Mouse (Mus musculus): ENCODE data around the gene Canx. TPM values are rescaled to one million over a fixed set of nuclear protein-coding genes. Genes with fewer than 3 reads are reported as not detected.
A peak's percentile ranks its signal among the peaks of the same experiment; 100 is the strongest.
"Not testable (repeated sequence)": the region's sequence is repeated elsewhere in the genome, so short reads cannot be mapped to it uniquely, and the experiment has no call there.

The Canx gene
- total RNA-seq, 2 experiments from 2014 or later, result 377 to 394 TPM

DNA sequence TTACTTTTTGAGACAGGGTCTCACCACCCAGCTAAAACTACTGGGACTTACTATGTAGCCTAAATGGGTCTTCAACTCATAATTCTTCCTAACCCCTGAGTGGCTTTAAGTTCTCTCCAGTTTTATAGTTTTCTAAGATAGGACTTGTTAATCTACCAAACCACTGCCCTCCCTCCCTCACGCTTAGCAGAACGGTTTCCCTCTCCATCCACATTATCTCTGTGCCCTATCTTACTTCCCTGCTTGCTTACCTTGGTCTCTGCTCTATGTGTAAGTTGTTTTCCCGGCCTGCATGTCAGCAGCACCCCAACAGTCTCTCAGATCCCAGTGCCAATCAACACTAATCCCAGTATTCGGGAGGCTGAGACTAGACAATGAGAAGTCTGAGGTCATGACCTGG lies 11.4 kb upstream of the Canx start:
- intact Hi-C loops (cut with DNase I), result no loop called here
- no peak for DNase-seq

DNA sequence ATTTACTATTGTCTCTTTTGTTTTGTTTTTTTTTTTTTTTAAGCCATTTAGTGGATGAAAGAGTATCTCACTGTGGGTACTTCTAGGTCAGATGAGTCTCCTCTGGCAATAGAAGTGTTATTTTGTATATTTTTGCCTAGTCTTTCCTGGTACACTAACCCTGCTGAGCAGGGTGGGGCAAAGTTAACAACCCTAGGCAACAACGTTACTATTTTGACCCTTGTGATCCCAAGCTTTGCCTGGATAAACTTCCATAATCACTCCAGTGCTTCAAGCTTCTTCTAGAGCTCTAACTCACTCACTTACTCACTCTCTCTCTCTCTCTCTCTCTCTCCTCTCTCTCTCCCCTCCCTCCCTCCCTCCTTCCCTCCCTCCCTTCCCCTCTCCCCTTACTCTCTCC lies 10.7 kb upstream of the Canx start:
- no peak for DNase-seq
- intact Hi-C loops (cut with DNase I), result no loop called here

DNA sequence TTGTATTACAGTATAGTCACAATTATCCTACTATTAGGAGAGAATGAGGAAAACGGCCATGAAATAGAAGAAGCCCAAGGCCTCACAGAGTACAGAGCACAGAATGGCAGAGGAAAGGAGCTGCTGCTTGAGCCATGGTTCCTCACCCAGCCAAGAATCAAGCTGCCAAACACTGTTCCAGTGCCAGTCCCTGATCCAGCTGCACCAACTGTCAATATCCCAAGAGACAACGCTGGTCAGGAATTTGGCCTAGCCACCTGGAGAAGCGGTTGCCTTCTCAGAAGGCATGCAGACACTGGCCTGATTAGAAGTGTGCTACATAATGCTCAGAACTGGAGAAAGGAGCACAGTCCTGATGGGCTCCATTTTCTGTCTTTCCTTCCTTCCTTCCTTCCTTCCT lies 7.7 kb upstream of the Canx start:
- intact Hi-C loops (cut with DNase I), result no loop called here
- peak; percentile 7 for DNase-seq

DNA sequence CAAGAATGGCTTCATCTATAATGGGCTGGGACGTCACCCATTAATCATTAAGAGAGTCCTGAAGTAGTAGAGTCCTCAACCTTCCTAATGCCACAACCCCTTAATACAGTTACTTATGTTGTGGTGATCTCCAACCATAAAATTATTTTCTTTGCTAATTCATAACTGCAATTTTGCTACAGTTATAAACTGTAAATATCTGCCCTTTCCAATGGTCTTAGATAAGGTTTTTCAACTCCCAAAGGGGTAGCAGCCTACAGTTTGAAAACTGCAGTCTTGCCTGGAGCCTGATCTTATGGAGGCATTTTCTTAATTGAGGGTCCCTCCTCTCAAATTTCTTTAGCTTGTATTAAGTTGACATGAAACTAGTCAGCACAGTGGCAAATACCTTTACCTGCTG lies 3.9 kb upstream of the Canx start:
- intact Hi-C loops (cut with DNase I), result no loop called here
- DNase-seq, result no peak

DNA sequence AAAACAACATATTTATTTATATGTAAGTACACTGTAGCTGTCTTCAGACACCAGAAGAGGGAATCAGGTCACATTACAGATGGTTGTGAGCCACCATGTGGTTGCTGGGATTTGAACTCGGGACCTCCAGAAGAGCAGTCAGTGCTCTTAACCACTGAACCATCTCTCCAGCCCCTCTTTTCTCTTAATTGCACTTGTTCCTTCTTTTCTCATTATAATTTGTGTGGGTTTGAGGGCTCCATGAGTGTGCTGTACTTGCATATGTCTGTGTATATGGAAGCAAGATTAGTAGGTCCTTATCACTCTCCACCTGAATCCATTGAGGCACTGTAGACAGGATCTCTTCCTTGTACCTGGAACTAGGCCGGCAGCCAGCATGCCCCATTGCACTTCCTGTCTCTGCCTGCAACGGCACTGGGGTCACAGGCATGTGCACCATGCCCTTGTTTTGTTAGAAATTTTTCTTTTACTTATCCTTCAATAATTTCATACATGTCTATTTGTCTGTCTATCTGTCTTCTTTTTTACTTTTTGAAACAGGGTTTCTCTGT lies 2.7 kb upstream of the Canx start:
- intact Hi-C loops (cut with DNase I), result no loop called here
- DNase-seq, result no peak

DNA sequence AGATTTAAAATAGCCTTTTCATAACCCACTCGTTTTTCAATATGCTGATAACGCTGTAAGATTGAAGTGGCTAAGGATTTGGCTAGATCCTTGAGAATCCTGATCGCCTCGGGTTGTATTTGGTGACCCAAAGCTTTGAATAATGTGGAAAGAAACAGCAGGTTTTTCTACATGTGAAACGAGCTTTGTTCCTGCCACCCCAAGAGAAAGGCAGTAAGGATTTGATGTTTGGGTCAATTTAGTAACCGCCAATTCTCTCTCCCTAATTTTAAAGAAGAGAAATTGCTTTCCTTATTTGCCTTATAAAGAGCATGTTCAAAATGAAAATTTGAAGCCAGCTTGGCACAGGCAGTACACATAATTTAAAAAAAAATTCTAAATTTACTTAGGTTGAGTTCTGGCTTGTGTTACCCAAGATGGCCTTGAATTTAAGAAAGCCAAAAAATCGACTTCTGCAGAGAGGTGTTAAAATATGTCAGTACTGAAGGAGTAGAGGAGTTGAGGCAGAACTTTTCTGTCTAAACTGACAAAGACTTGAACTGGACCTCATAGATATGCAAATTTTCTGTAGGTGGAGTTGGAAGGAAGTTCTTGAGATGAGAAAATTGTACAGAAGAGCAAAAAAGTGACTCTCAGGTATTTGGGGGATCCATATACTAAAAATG lies 961 bp upstream of the Canx start:
- intact Hi-C loops (cut with DNase I), result no loop called here
- no peak for DNase-seq

DNA sequence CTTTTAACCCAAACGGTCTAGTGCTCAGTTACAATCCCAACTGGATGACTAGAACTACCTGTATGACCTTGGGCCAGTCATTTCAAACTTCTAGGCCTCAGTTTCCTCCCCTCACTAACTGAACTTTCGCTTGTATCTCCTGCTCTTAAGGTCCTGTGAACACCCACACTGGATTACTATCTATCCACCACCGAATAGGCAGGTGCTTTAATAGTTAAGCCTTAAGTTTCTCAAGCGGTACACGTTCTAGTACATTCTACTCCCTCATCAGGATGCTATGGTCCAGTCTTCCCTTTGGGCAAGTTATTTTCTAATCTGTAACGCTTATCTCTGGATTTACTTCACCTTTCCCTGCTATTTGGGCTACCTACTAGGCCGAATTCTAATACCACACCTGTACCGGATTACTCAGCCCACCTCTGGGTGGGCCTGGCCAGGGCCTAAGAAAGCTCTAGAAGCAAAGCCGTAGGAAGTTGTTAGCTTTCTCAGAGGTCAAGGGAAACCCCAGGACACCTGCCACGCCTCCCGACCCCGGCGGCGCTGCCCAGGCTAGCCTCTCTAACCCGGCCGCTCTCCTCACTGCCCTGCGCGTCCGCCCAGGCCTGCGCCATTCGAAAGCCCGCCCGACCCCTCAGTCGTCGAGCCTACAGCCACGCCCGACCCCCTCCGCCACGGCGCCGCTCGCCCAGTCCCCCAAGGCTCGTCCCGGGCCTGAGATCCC lies 562 bp downstream of the Canx start:
- intact Hi-C loops (cut with DNase I), result no loop called here
- no peak for DNase-seq

DNA sequence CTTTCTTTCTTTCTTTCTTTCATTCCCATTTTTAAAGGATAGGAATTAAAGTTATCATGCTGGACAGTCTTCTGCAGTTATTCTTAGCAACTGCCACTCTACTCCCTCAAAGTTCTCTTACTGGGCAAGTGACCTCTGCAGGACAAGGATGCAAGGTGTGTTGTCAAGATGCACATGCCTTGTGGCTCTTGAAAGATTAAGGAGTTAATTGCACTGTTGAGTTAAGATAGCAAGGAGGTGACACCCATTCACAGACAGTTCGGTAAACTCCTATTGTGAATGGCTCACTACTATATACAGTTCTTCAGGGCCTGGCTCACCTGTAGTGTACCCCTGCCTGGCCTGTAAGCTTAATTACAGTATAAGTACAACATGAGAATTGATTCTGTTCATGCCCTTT lies 1.6 kb downstream of the Canx start:
- intact Hi-C loops (cut with DNase I), result no loop called here
- no peak for DNase-seq

DNA sequence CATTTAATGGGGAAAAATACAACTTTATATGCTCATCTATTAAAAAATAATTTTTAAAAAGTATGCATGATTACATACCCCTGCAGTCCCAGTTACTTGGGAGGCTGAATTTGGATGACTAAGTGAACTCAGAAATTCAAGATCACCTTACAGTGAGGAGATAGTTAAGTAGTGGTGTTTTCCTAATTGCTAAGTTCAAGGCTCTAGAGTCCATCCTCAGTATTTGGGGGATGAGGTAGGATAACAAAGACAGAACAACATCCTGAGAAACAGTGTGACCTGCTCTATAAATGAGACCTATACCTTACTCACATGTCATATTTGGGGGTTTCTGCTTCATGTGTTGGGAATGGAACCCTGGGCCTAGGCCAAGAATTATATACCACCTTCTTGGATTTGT lies 3.1 kb downstream of the Canx start:
- no peak for DNase-seq
- intact Hi-C loops (cut with DNase I), result no loop called here

DNA sequence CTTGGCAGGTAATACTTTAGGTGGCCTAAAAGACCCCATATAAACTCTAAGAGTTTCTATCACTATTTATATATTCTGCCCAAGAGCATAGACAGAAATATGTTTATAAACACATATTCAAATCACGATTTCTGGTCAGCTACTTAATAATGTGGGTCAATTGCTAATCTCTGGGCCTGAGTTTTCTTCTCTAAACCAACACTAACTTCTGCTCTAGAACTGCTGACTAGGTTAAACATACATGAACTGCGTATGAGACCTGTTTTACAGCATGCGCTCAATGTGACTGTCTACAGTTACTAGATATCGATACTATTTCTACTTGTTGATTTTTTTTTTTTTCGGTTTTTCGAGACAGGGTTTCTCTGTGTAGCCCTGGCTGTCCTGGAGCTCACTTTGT lies 4.2 kb downstream of the Canx start:
- no peak for DNase-seq
- intact Hi-C loops (cut with DNase I), result no loop called here

DNA sequence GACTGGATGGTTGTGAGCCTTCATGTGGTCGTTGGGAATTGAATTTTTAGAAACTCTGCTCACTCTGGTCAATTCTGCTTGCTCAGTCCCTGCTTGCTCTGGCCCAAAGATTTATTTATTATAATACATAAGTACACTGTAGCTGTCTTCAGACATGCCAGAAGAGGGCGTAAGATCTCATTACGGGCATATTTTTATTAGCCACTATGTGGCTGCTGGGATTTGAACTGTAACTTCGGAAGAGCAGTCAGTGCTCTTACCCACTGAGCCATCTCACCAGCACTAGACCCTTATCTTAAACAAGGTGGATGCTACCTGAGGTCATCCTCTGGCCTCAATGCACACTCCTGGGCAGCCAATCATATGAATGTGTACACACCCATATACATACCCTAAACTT lies 6.1 kb downstream of the Canx start:
- intact Hi-C loops (cut with DNase I), result not testable (repeated sequence)

DNA sequence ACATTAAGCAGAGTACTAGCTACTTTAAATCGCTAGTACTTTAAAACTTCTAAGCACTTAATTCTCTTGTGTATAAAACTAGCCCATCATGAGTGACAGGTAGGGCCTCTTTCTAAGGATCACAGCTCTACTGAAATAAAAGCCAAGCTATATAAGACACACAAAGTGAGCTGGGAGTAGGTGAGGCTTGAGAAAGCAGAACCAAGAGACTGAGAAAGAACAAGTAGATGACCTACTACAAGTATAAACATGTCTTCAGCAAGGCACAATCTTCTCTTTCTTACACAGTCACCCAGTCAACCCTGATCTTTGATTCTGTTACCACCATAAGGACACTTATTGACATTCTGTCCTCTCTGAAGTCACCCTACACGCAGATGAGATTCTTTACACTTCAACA lies 12.7 kb downstream of the Canx start:
- intact Hi-C loops (cut with DNase I), result no loop called here
- DNase-seq, result no peak

More for the DNA sequence above, 6.1 kb downstream of the Canx start:
- DNase-seq, result not testable (repeated sequence)

DNA sequence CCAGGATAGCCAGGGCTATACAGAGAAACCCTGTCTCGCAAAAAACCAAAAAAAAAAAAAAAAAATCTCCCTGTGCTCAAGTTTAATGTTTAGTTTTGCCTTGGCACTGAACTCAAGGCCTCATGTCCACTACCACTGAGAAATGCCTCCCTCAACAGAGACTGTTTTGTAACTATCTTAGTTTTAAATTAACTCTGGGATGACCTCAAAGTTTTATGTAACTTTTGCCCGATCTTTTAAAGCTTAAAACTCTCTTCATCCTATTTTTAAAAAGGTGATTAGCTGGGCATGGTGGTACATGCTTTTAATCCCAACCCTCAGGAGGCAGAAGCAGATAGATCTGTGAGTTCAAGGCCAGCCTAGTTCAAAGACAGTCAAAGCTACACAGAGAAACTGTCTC lies 22.1 kb downstream of the Canx start:
- no peak for DNase-seq
- intact Hi-C loops (cut with DNase I), result no loop called here

DNA sequence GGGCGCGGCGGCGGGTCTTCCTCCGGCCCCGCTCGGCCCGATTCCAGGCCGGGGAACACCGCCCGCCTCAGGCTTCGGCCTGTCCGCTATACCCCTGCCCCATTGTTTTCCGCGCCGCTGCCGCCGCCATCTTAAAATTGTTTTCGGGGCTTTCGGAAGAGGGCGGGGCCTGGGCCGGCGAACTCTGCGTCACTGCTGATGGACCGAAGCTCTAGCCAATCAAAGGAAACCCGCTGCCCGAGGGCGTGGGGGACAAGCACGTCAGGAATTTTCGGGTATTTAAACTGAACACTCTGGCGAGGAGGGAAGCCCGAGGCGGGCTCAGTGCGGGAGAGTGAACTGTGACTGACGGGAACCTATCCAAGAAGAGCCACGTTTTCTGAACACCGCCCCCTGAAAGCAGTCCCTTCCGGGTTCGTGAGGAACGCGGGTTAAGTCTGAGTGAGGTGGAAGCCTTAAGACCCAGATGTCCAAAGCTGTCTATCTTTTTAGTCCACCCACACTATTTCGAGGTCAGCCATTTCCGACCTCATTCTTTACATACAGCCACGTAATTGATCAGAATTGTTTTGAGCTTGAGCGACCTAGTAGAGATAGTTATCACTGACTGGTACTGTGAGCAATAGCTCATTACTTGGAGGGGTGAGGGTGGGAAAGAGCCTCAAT lies 33.1 kb downstream of the Canx start, which contains the start of gene Maml1:
Gene Maml1 (minus strand): TSS at position 122 of the 666 bp plus-strand sequence.
- peak; percentile 98 for DNase-seq
- intact Hi-C loops (cut with DNase I), result loop anchor here (10.0 kb wide), 1 partner anchor 92 kb away; no protein-coding TSS in a partner anchor

DNA sequence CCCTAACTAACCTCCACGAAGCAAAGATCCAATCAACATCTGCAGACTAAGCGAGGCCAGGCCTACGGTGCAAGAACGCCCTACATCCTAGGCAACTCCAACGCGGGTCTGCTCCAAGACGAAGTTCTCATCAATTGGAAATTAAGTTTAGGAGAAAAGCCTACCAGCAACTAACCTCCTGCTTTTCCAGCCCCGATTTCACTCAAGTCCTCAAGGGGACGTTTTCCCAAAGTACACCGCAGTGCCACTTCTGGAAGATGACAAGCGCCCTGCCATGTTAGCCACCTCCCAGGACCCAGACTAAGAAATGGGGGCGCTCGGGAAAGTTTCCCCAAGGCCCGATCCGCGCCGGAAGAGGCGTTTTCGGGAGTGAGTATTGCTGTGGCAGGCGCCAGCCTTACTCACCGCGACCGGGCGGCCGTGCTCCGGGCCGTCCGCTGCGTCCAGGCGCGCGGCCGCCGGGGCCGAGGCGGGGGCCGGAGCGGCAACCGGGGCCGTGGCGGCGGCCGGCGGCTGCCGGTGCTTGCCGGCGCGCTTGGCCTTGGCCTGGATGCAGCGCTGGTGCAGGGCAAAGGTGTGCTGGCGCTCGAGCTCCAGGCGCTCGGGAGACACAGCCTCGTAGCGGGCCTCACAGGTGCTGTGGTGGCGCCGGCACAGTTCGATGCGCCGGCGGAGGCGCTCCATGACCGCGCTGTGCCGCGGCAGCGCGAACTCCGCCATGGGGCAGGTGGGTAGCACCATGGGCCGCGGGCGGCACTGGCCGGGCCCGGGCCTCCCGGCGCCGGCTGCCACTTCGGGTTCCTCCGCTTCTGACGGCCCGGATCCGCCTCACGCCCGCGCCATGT lies 33.9 kb downstream of the Canx start:
- intact Hi-C loops (cut with DNase I), result loop anchor here (10.0 kb wide), 1 partner anchor 93 kb away; no protein-coding TSS in a partner anchor
- DNase-seq, result peak; percentile 41

DNA sequence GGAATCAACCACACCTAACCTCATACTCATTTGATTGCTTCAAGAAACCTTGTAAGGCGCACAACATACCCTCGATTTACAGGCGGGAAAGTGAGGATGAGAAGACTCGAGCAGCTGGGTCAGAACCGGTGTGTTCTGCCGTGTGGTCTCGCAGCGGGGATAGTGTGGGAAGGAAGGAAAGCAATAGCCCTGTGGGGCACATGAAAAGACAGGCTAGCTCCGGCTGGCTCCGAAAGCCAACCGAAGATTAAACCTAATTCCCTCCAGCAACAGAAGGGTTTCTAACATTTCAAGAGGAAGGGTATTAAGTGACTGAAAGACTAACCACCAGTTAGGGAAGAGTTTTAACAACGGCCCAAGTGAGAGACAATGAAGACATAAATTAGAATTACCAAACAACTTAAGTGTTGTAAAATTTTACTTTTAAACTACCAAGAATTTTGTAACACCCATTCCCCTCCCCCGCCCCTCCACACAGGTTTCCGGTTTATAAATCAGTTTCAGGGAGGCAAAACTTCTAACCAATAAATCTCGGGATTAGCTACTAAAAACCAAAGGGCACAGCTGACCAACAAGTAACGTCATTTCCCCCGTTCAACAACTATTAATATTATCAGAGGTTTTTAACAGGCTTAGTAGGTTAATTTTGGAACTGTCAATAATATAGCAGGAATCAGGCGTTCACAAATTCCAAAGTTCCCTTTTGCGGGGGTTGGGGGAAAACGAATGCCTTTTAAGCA lies 34.8 kb downstream of the Canx start:
- DNase-seq, result no peak
- intact Hi-C loops (cut with DNase I), result loop anchor here (10.0 kb wide), 1 partner anchor 94 kb away; no protein-coding TSS in a partner anchor

DNA sequence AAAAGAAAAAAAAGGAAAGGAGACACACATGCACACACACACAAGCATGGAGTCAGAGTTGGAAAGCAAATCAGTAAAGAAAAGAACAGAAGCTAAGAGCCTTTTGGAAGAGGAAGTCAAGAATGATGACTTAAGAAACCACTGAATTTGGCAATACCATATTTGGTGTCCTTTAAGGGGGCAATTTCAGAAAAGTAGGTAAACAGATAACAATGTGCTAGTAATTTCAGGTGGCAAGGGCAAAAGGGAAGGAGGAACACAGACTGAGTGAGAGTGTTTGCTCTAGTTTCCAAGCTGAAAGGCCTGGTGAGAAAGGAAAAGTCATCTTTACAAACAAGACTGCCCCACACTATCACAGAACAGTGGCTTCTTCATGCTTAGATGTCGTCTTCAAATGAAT lies 39.0 kb downstream of the Canx start:
- DNase-seq, result no peak
- intact Hi-C loops (cut with DNase I), result no loop called here

DNA sequence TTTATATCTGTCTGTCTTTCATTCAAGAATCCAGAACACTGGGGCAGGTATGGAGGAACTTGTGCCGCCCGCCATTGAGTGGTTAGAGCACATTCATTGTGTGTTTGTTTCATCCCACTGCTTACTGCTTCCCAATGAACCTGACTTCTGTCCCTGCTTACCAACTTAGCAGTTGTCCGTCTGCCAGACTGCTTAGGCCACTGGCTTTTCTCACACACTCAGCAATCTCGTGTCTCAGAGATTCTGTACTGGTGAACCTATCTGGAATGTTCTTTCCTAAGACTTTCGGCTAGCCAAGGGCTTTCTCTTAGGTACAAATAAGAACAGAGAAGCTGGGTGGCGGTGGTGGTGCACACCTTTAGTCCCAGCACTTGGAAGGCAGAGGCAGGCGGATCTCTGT lies 39.8 kb downstream of the Canx start:
- no peak for DNase-seq
- intact Hi-C loops (cut with DNase I), result no loop called here

DNA sequence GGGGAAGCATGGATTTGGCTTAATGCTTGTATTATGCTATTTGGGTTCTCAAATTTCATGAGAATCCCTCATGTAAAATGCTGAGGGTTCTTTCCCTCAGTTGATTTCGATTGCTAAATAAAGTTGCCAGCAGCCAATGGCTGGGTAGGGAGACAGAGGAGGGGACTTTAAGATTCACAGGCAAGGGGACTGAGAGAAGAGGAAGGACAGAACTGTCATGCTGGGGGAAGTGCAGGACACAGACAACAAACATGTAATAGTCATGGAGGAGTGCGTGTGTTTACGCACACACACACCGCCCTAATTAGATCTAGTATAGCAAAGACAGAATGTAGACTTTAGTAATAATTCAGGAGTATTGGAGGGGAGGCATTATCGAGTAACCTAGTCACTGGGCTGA lies 40.2 kb downstream of the Canx start:
- intact Hi-C loops (cut with DNase I), result no loop called here

DNA sequence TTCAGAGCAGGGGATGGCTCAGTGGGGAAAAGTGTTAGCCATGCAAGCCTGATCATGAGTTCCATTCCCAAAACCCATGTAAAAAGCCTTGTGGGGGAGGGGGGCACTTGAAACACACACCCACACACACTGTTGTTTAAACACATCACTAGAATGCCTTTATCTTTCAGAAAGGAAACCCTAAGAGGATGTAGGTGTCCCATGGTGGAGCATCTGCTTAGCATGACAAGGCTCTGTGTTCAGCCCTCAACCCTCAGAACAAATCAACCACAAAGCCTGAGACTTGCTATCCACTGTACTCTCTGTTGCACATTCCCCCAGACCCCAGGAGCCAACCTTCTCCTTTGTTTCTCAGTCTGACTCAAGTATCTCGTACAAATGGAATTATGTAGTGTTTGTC lies 45.4 kb downstream of the Canx start:
- DNase-seq, result no peak
- intact Hi-C loops (cut with DNase I), result no loop called here

More for the DNA sequence above, 40.2 kb downstream of the Canx start:
- DNase-seq, result no peak
